Mouse (Mus musculus) heart, embryonic 16.5 days (tissue): ENCODE measurements around the gene Vav2. TPM values are rescaled to one million over a fixed set of nuclear protein-coding genes. Genes with fewer than 3 reads are reported as not detected.

Source experiments
- ATAC-seq: fragments of 200-750 bp; cut with Nextera tagmentation; replicated peaks from 2 replicates; pipeline ENCODE4 v1.8.0; 2017; ENCODE audit warnings: moderate number of reproducible peaks; ENCODE audit not compliant: insufficient read depth, low FRiP score; ENCODE audit errors: extremely low read depth
- H3K27ac ChIP-seq: fragments of 300-500 bp; sonication (generic); 2 replicates; pipeline ENCODE4 v1.5.1; 2014; ENCODE audit warnings: mild to moderate bottlenecking, low read length, control low read depth, moderate library complexity
- H3K27me3 ChIP-seq: fragments of 300-500 bp; sonication (generic); 2 replicates; pipeline ENCODE4 v1.6.1; 2014; ENCODE audit warnings: low read length, mixed read lengths; ENCODE audit not compliant: control insufficient read depth, insufficient read depth
- H3K36me3 ChIP-seq: fragments of 300-500 bp; sonication (generic); 2 replicates; pipeline ENCODE4 v1.6.1; 2014; ENCODE audit not compliant: control insufficient read depth, insufficient read depth
- H3K4me1 ChIP-seq: fragments of 300-500 bp; sonication (generic); 2 replicates; pipeline ENCODE4 v1.6.1; 2014; ENCODE audit warnings: low read length, mixed read lengths; ENCODE audit not compliant: control insufficient read depth, insufficient read depth
- H3K4me2 ChIP-seq: fragments of 300-500 bp; sonication (generic); 2 replicates; pipeline ENCODE4 v1.6.1; 2014; ENCODE audit warnings: low read depth, mild to moderate bottlenecking, control low read depth, low read length
- H3K4me3 ChIP-seq: fragments of 300-500 bp; sonication (generic); 2 replicates; pipeline ENCODE4 v1.5.1; 2014; ENCODE audit warnings: mild to moderate bottlenecking, control low read depth, low read length
- H3K9ac ChIP-seq: fragments of 300-500 bp; sonication (generic); 2 replicates; pipeline ENCODE4 v1.6.1; 2014; ENCODE audit warnings: low read length, control low read depth
- H3K9me3 ChIP-seq: fragments of 300-500 bp; sonication (generic); replicated peaks from 2 replicates; pipeline ENCODE4 v1.6.1; 2016; ENCODE audit warnings: low read length; ENCODE audit not compliant: control insufficient read depth
- WGBS: fragments of 180-500 bp; shearing (Covaris S2); extraction: QIAGEN DNeasy Blood & Tissue Kit; methylation state at CpG from one replicate; pipeline ENCODE4 v1.1.7; 2014; 5-methylcytosine and 5-hydroxymethylcytosine counted together
- polyA plus RNA-seq: library from polyadenylated mRNA; unstranded; fragments of >200 nt; fragmentation: Nextera tagmentation; extraction: Ambion mirVana; gene quantifications from 2 replicates; pipeline ENCODE4 v1.2.1, GENCODE M21; 2015

Gene Vav2
- polyA plus RNA-seq, 1 experiment from 2014 or later, result 2.6 TPM

GRCm38 (mm10) chr2:27426406-27426854, 403 bp downstream of the Vav2 start:
- H3K36me3 ChIP-seq, result no peaks in the 10 kb centered on the region
- H3K27ac ChIP-seq, result peak overlapping the region; percentile 69
- 0% methylated on average over 63 of the region's 64 CpGs for WGBS
- no peaks in the 10 kb centered on the region for H3K9me3 ChIP-seq
- H3K9ac ChIP-seq, result peak overlapping the region; percentile 81
- peak overlapping the region; percentile 75 for H3K4me2 ChIP-seq
- H3K27me3 ChIP-seq, result no peaks in the 10 kb centered on the region
- peaks cover 17% of the 10 kb centered on the region for H3K4me1 ChIP-seq
- ATAC-seq, result peak; percentile 23
- peak overlapping the region; percentile 88 for H3K4me3 ChIP-seq

- Histone ChIP-seq H3K4me1 (peaks cover 22% of the 10 kb centered on the region), H3K9ac (peak overlapping the region; percentile 81), H3K27ac (peak overlapping the region; percentile 69), H3K9me3 (no peaks in the 10 kb centered on the region), H3K36me3 (no peaks in the 10 kb centered on the region), H3K4me3 (peak overlapping the region; percentile 88), H3K27me3 (no peaks in the 10 kb centered on the region), H3K4me2 (peak overlapping the region; percentile 75)
- under 1% methylated on average over 60 of the region's 60 CpGs for WGBS
- no peak for ATAC-seq
Measured at GRCm38 (mm10) chr2:27425751-27426405, 955 bp downstream of the Vav2 start.

- Histone ChIP-seq H3K27ac (peak overlapping the region; percentile 69; the same call in 1 of the 2 replicates), H3K9me3 (no peaks in the 10 kb centered on the region), H3K36me3 (no peaks in the 10 kb centered on the region), H3K4me1 (peaks cover 23% of the 10 kb centered on the region), H3K4me2 (peak overlapping the region; percentile 75), H3K9ac (peak overlapping the region; percentile 81), H3K27me3 (no peaks in the 10 kb centered on the region), H3K4me3 (peak overlapping the region; percentile 88)
- 6% methylated on average over 20 of the region's 20 CpGs for WGBS
- ATAC-seq, result no peak
Measured at GRCm38 (mm10) chr2:27425161-27425611, 1.6 kb downstream of the Vav2 start.

- no peaks in the 10 kb centered on the region for H3K27me3 ChIP-seq
- no peaks in the 10 kb centered on the region for H3K36me3 ChIP-seq
- ATAC-seq, result no peak
- H3K4me2 ChIP-seq, result no peak overlapping the region
- 69% methylated on average over 7 of the region's 7 CpGs for WGBS
- H3K4me1 ChIP-seq, result peaks cover 34% of the 10 kb centered on the region
- no peak overlapping the region for H3K27ac ChIP-seq
- no peak overlapping the region for H3K4me3 ChIP-seq
- no peaks in the 10 kb centered on the region for H3K9me3 ChIP-seq
- H3K9ac ChIP-seq, result no peak overlapping the region
Measured at GRCm38 (mm10) chr2:27423596-27423995, 3.2 kb downstream of the Vav2 start.

GRCm38 (mm10) chr2:27421293-27422068, 5.4 kb downstream of the Vav2 start:
- H3K4me1 ChIP-seq, result peaks cover 47% of the 10 kb centered on the region
- H3K4me2 ChIP-seq, result no peak overlapping the region
- H3K9me3 ChIP-seq, result no peaks in the 10 kb centered on the region
- no peak overlapping the region for H3K4me3 ChIP-seq
- ATAC-seq, result no peak
- no peak overlapping the region for H3K9ac ChIP-seq
- no peaks in the 10 kb centered on the region for H3K27me3 ChIP-seq
- no peaks in the 10 kb centered on the region for H3K36me3 ChIP-seq
- H3K27ac ChIP-seq, result no peak overlapping the region
- WGBS, result 54% methylated on average over 20 of the region's 20 CpGs

- ATAC-seq, result peak; percentile 7; the same call in 1 of the 2 replicates
- Histone ChIP-seq H3K36me3 (no peaks in the 10 kb centered on the region), H3K4me1 (peaks cover 74% of the 10 kb centered on the region), H3K9ac (no peak overlapping the region), H3K4me2 (peak overlapping the region; percentile 19; the same call in 1 of the 2 replicates), H3K27ac (peak overlapping the region; percentile 0; the same call in 1 of the 2 replicates), H3K9me3 (no peaks in the 10 kb centered on the region), H3K4me3 (no peak overlapping the region), H3K27me3 (no peaks in the 10 kb centered on the region)
- WGBS, result 28% methylated on average over 6 of the region's 6 CpGs
Measured at GRCm38 (mm10) chr2:27418577-27419070, 8.2 kb downstream of the Vav2 start.

GRCm38 (mm10) chr2:27417648-27418153, 9.1 kb downstream of the Vav2 start:
- no peaks in the 10 kb centered on the region for H3K27me3 ChIP-seq
- no peaks in the 10 kb centered on the region for H3K9me3 ChIP-seq
- no peak overlapping the region for H3K4me3 ChIP-seq
- peaks cover 74% of the 10 kb centered on the region for H3K4me1 ChIP-seq
- no peak for ATAC-seq
- 0 out of 2 replicates have a peak overlapping the region, but pooled peaks have one; percentile 0 for H3K27ac ChIP-seq
- 45% methylated on average over 5 of the region's 5 CpGs for WGBS
- H3K4me2 ChIP-seq, result no peak overlapping the region
- no peaks in the 10 kb centered on the region for H3K36me3 ChIP-seq
- no peak overlapping the region for H3K9ac ChIP-seq

GRCm38 (mm10) chr2:27416425-27416824, 10.4 kb downstream of the Vav2 start:
- peak overlapping the region; percentile 17; the same call in 1 of the 2 replicates for H3K27ac ChIP-seq
- H3K4me1 ChIP-seq, result peaks cover 73% of the 10 kb centered on the region
- H3K36me3 ChIP-seq, result no peaks in the 10 kb centered on the region
- 16% methylated on average over 3 of the region's 3 CpGs for WGBS
- ATAC-seq, result no peak
- no peak overlapping the region for H3K4me2 ChIP-seq
- H3K27me3 ChIP-seq, result no peaks in the 10 kb centered on the region
- H3K9me3 ChIP-seq, result no peaks in the 10 kb centered on the region
- no peak overlapping the region for H3K9ac ChIP-seq
- no peak overlapping the region for H3K4me3 ChIP-seq
